Mouse (Mus musculus) myocyte (in vitro differentiated cells): Measurements from ENCODE around the gene Rtn4rl1.

Experiments used
- CEBPB ChIP-seq: IDR thresholded peaks from 2 replicates; pipeline ENCODE4 v1.6.1; 2011; ENCODE audit warnings: mild to moderate bottlenecking, moderate library complexity; ENCODE audit not compliant: poor library complexity, insufficient read depth, severe bottlenecking
- MYOD1 ChIP-seq, 3 experiments: IDR thresholded peaks; one replicate each; pipeline ENCODE4 v1.6.1; 2011; ENCODE audit warnings: control low read depth in 2 of 3, low read depth in 2 of 3, mild to moderate bottlenecking in 2 of 3, moderate library complexity in 1 of 3; ENCODE audit not compliant: insufficient read length in 2 of 3, control insufficient read depth in 1 of 3
- MYOG ChIP-seq, 3 experiments: IDR thresholded peaks; one replicate each; pipeline ENCODE4 v1.6.1; 2011; ENCODE audit warnings: control low read depth in 2 of 3, low read depth in 2 of 3, mild to moderate bottlenecking in 2 of 3; ENCODE audit not compliant: insufficient read length in 2 of 3, control insufficient read depth in 1 of 3, insufficient read depth in 1 of 3
- POLR2A ChIP-seq: IDR thresholded peaks from one replicate; pipeline ENCODE4 v1.6.1; 2011; ENCODE audit warnings: low read depth, mild to moderate bottlenecking, control low read depth, moderate library complexity; ENCODE audit not compliant: insufficient read length
- TCF12 ChIP-seq: IDR thresholded peaks from one replicate; pipeline ENCODE4 v1.6.1; 2011; ENCODE audit warnings: mild to moderate bottlenecking, control low read depth; ENCODE audit not compliant: poor library complexity, insufficient read depth, severe bottlenecking
- TCF3 ChIP-seq: IDR thresholded peaks from one replicate; pipeline ENCODE4 v1.6.1; 2011; ENCODE audit warnings: low read depth, control low read depth; ENCODE audit not compliant: insufficient read length
- USF1 ChIP-seq: IDR thresholded peaks from one replicate; pipeline ENCODE4 v1.6.1; 2011; ENCODE audit warnings: low read depth, mild to moderate bottlenecking, control low read depth, moderate library complexity

- TF ChIP-seq MYOD1 (IDR thresholded peaks at IDR 0.05; ENCODE audit: control insufficient read depth in 1 of 3, insufficient read length in 2 of 3, low read depth in 2 of 3), result no peak
- no peak for TF ChIP-seq TCF3
- no peak for TF ChIP-seq CEBPB
- TF ChIP-seq MYOG (IDR thresholded peaks at IDR 0.05; ENCODE audit: control insufficient read depth in 1 of 3, insufficient read depth in 1 of 3, insufficient read length in 2 of 3, low read depth in 2 of 3), result no peak
- TF ChIP-seq POLR2A, result no peak
- TF ChIP-seq TCF12, result no peak
- TF ChIP-seq USF1, result no peak
These were observed 102.9 kb downstream of the Rtn4rl1 start for GRCm38 (mm10) chr11:75296406-75297005.
